Mouse (Mus musculus): ENCODE measurements around the gene Gm37240.

DNA sequence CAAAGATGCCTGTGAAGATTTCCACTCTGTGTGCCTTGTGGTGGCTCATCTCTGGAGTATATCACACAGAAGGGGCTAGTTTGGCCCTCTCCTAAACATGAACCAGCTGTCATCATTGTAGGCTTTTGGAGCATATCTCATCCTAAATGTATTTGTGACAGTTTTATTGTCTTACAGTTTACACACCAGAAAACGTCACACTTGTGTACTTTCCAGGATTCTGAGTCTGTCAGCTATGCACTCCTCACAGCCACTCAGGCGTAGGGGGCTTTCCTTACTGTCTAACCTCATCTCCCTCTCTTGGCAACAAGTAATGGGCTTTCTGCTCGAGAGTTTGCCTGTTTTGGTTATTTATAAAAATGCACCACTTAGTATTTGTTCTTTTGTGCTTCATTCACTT is 1021.6 kb downstream of the Gm37240 start:
- TF ChIP-seq POLR2A (IDR thresholded peaks at IDR 0.05; ENCODE audit: borderline replicate concordance, extremely low read depth, insufficient read depth, insufficient read length, poor library complexity, severe bottlenecking), result no peak
- no peak for TF ChIP-seq CTCF (IDR thresholded peaks at IDR 0.05; ENCODE audit: borderline replicate concordance, extremely low read depth, insufficient read depth, insufficient read length)
